Mouse (Mus musculus): ENCODE results near the gene Arf4.

Gene Arf4

DNA sequence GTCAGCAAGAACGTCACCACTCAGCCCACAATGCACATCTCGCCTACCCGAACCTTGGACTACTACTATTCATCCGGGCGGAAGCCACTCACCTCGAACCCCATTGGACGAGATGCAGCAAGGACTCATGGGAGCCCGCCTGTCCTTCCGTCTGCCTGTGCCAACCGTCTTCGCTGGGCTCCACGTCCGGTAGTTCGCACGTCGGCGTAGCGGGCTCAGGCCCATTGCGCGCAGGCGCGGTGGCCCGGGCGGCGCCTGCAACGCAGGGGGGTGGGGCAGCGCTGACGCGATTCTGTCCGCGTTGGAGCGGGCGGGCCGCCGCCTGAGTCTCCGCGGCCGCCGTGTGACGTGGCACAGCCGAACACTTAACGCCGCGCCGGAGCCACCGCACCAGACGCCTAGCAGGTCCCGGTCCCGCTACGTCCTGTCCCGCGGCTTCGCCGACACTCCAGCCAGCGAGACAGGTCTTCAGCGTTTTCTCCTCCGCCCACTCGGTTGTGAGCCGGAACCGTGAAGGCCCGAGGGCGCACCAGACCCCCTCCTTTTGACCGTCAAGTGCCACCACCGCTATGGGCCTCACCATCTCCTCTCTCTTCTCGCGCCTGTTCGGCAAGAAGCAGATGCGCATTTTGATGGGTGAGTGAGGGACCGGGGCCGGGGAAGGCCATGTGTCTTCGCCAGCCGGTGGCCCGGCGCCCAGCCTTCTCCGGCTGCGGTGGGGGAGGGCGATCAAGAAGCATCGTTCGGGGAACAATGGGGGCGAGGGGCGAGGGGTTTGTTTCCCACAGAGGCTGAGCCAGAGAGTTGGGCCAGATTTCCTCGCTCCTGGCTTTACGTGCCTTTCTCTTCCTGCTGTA is at the start of gene Arf4:
Gene Arf4, plus strand, starts transcription at position 224 of the 857 bp plus-strand sequence.
- DNase-seq (ENCODE audit: extremely low spot score): peak; percentile 93

DNA sequence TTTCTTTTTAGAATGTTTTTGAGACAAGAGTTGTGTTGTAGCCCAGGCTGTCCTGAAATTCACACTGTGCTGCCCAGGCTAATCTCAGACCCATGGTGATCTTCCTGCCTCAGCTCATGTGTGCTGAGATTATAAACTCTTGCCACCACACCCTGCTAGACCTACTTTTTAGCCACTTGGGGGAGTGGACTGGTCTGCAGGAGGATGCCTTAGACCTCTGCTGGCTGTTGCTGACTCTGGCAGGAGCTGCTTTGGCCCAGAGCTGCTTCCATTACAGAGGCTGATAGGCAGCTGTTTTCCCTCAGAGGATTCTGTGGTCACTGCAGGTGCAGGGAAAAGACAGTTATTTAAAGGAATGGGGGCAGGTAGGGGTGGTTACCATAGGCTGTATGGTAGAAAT is 46.5 kb upstream of the Arf4 start:
- DNase-seq (ENCODE audit: extremely low spot score): no peak

DNA sequence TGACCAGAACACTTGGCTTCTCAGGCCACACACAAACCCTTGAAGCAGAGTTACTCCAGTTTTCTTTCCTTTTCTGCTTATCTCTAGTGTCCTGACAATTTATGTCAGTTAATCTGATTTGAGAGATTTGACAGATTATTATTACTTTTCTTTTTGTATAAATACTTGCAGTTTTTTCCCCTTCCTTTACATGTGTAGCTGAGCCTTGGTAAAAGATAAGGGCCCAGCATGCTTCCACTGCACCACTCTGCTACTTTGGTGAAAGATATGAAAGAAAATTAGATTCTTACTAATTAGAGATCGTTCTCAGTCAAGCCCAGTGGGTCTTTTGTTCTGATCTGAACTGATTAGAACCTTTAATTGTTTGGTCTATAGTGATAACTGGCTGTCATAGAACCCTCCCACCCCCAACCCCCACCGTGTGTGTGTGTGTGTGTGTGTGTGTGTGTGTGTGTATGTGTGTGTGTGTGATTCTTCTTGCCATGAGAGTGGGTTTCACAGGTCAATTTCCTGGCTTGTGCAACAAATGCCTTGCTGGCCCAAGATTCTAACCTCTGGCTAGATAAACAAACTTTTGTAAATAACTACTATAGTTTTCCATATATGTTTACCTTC is 44.5 kb upstream of the Arf4 start:
- no peak for DNase-seq (ENCODE audit: extremely low spot score)

DNA sequence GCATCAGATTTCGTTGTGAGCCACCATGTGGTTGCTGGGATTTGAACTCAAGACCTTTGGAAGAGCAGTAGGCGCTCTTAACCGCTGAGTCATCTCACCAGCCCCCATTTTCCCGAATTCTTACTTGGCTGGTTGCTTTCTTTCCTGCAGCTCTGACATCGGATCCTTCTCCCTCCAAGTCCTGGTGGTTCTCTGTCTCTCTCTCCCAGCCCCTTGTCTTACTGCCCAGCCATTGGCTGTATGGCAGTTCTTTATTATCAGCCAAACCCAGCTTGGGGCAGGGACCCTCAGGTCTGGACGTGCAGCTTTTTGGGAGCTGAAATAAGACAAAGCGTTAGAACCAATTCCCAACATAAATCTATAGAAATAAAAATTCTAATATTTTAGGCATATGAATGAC is 42.7 kb upstream of the Arf4 start:
- DNase-seq (ENCODE audit: extremely low spot score): no peak

DNA sequence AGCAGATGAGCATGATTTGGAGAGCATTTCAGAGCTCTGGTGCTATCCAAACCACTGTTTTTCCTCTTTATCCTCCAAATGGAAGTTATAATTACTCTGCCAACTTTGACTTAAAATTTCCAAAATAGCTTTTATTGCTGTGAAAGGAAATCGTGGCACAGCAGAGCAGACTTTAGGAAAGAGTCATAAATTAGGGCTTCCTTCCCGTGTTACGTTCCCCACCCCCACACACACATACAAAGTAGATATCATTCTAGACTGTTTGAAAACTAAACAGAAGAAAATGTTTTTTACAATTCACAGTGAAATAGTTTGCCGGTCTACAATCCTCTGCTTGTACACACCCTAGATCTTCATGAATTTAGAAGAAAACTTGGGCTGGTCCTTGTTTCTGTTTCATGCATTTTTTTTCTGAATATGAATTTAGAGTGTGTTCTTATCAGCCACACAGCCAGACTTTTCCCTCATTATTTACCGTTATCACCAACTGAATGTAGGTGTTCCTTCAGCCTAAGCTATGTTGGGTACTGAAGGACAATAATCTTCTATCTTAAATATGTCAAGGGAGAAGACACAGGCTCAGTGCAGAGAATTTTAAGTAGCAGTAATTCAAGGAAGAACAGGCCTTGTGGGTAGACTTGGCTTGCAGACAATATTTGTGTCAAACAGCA is 42.0 kb upstream of the Arf4 start:
- DNase-seq (ENCODE audit: extremely low spot score): no peak

DNA sequence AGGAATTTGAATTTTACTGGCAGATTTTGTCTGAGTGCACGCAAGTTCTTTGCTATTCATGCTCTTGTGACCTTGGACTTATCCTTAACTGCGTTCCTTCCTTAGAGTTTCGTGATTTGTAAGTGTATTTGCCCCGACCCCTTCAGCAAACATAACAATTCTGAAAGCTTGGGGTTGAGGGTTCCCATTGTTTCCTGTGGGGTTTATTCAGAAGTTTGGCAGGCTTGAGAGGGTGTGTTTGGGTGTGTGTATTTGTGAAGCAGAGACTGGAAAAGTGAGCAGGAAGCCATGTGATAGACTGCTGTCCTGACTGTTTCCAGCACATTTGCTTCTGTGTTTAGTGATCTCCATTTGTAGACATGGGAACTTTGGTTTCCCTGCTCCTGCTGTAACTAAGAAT is 32.5 kb upstream of the Arf4 start:
- DNase-seq (ENCODE audit: extremely low spot score): no peak

DNA sequence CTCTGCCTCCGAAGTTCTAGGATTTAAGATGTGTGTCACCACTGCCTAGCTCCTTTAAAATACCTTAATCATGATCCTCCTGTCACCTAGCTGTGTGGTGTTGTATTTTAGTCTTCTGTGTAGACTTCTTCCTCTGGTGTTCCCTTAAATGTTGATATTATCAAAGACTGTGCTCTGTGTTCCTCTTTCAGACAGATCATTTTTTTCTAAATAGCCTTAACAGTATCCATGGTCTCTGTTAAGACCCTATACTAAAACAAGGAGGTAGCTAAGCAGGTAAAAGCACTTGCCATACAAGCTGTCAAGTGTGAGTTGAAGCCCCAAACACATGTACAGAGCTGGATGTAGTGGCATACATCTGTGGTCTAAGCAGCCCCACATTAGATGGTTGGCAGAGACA is 28.2 kb upstream of the Arf4 start:
- DNase-seq (ENCODE audit: extremely low spot score): no peak

DNA sequence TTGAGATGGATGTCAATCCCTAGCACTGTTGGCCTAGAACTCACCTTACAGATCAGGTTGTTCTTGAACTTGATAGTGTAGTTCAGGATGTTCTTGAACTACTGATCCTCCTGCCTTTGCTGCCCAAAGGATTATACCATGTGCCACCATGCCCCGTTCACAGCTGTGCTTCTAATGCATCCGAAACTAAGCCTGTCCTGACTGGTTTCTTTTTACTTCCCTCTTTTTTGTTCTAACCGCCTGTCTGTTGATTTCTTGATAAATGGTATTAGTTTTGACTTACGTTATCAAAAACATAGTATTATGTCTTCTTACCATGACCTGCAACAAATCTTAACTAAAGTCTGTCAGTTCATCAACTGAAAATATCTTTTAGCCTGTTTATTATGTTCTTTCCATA is 27.2 kb upstream of the Arf4 start:
- no peak for DNase-seq (ENCODE audit: extremely low spot score)

DNA sequence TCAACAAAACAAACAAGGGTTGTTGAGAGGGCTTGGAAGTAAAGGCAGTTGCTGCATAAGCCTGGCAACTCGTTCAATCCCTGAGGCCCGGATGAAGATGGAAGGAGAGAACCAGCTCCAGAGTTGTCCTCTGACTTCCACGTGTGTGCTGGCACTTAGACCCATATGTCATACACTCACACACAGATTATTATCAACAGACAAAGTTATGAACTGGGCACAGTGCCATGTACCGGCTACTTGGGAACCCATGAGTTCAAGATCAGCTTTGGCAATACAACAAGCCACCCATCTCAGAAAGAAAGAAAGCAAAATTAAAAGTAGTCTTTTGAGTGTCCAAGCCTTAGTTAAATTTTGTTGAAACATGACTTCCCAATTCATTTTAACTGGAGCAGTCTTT is 12.6 kb upstream of the Arf4 start:
- no peak for DNase-seq (ENCODE audit: extremely low spot score)

DNA sequence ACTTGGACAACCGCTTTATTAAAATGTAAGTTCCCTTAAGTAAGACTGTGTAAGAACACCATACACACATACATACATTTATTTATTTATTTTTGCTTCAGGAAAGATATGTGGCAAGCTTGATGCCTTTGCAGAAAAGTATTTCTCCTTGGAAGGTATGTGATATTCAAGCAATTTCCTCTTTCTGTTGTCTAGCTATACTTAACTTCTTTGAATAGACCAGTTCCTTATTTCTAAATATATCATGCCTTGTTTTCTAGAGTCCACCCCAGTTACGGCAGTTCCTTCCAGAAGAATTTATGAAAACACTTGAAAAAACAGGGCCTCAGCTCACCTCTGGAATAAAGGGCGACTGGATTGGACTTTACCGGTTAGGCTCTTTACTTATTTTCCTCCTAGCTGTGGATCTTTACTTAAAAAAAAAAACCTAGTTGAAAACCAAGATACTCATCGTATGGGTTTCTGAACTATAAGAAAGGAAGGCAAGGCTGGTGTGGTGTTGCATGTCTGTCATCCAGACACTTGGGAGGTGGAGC is 11.2 kb upstream of the Arf4 start:
- DNase-seq (ENCODE audit: extremely low spot score): no peak

DNA sequence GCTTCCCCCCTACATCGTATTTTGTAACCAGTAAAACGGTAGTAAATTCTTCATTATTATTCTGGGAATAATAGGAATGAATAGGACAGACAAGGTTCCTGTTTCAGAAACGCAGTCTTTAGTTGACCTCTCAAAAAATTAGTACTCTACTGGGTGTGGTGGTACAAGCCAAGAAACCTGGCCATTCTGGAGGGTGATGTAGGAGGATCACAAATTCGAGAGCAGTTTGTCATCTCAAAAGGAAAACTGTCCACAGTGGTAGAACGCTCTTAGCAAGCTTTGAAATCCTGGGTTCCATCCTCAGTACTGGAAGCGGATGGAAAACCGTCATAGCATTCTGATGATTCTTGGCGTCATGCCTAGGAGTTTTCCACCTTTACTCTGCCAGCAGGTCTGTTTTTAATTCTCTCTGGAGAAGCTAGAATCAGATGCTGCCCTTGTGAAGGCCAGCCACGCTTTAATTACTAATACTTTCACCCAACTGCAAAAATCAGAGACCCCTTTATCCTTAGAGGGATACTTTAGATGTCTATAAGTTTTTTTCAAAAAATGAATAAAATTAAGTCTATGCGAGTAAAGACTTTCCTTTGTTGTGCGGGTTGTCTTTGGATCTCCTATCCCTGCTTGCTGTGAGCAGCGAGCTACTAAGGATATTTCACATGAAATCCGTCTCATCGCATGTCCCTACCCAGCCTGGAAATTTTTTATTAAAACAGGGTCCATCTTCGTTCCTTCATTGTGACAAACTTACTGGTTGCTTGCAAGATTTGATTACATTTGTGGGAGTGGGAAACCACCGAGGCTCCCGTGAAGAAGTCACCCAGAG is 636 bp upstream of the Arf4 start:
- DNase-seq (ENCODE audit: extremely low spot score): no peak

DNA sequence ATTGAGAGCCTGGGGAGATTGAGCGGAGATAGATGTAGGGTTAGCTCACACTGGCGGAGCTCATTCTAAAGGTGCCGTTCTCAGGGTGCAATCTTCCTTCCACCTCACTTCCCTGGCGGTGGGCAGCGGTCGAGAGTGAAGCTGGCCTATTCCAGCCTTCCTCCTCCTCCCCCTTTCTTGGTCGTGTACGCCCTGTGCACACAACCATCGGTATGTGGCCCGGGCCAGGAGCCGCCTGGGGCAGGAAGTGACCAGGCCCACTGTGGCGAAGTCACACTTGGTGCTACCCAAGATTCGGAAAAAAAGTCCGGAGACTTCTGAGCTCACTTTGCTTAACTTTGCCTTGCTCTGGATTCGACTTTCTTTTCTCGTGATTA is 822 bp downstream of the Arf4 start:
- DNase-seq (ENCODE audit: extremely low spot score): peak; percentile 65

DNA sequence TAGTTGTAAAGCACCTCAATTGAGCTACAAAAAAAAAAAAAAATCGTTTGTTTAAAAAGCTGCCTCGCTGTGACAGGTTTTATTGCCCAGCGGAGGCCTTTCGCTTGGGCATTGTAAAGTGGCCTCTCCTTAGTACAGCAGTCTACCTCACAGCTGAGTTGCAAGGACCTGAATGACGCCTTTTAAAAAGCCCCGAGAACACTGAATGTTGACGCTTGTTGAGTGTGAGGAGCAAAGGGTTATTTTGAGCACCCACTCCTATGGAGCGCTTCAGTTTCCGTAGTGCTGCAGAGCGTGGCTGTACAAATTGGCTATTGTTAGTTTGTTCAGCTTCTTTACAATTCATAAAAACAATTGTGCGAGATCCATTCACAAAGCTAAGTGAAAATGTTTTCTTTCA is 1.4 kb downstream of the Arf4 start:
- DNase-seq (ENCODE audit: extremely low spot score): no peak

DNA sequence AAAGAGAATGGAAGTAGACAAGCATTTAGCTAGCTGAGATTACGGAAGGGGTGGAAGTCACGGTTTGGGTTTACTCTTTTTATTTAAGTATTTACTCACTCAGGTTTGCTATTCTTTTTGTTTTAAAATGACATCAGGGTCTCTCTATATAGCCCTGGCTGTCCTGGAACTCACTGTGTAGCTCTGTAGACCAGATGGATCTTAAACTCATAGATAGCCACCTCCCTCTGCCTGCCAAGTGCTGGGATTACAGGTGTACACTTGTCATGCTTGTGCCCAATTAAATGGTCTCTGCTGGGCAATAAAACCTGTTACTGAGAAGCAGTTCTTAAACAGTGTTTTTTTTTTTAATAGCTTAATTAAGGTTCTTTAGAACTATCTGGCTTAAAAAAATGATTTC is 2.1 kb downstream of the Arf4 start:
- no peak for DNase-seq (ENCODE audit: extremely low spot score)

DNA sequence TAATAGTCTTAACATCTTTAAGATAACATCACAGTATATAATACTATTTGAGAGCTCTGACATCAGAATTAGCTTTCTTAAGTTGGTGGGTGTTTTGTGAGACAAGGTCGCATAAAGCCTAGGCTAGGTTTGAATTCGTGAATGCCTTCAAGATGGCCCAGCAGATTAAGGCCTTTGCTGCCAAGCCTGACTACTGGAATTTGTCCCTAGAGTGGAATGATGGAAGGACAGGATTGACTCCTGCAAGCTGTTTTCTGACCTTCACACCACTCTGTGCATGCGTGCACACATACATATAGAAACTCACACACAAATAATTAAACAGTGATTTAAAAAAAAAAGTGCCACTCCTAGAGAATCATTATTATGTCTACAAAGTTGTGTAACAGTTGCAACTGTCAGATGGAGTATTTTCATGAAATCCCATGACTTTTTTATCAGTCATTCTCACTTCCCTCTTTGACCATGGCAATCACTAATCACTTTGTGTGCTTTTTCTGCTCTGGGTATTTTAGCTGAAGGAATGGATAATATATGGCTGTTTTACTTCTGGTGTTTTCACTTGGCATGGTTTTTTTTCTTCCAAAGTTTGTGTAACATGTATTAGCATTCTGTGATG is 5.2 kb downstream of the Arf4 start:
- DNase-seq (ENCODE audit: extremely low spot score): no peak

DNA sequence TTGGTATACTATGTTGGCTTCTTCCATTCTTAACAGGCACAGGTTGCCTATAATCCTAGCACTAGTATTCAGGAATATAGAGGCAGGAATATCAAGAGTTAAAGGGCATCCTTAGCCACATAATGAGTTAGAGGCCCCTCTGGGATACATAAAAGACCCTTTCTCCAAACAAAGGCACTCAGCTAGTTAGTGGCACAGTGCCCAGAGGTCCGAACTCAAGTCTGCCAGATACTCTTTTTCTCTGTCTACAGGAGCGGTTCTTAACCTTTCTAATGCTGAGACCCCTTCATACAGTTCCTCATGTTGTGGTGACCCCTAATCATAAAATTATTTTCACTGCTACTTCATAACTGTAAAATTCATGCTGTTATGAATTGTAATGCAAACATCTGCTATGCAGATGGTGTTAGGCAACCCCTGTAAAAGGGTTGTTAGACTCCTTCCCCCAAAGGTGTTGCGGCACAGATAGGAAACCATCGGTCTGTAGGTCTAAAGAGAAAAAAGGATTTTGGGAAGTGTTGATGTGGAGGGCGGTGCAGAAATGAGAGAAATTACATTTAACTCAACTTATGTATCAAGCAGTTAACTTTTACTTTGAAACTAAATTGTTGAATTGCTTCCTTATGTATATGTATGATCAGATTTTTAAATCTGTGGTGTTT is 8.2 kb downstream of the Arf4 start:
- no peak for DNase-seq (ENCODE audit: extremely low spot score)

DNA sequence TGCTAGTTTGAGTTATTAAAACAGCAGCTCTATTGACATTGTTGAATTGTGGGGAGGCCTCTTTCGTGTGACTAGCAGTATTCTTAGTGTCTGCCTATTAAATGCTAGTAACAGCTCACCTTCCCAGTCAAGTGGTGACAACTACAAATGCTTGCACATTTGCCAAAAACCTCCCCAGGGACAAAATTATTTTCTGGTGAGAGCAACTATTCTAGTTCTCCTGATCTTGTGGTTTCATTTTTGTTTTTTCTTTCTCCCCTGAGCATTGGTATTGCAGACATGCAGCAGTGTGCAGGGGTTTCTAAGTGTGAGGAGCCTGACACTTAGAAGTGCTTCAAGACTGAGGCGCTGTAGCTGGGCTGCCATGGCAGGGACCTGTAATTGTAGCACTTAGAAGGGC is 9.9 kb downstream of the Arf4 start:
- no peak for DNase-seq (ENCODE audit: extremely low spot score)

DNA sequence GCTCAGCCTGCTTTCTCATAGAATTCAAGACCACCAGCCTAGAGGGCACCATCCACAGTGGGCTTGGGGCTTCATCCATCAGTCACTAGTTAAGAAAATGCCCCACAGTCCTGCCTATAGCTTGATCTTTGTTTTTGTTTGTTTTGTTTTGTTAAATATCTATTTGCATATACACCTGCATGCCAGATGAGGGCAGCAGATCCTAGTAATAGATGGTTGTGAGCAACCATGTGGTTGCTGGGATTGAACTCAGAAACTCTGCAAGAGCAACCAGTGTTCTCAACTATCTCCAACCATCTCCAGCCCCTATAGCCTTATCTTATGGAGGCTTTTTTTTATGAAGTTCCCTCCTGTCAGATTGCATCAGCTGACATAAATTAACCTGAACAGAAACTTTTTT is 14.0 kb downstream of the Arf4 start:
- no peak for DNase-seq (ENCODE audit: extremely low spot score)

DNA sequence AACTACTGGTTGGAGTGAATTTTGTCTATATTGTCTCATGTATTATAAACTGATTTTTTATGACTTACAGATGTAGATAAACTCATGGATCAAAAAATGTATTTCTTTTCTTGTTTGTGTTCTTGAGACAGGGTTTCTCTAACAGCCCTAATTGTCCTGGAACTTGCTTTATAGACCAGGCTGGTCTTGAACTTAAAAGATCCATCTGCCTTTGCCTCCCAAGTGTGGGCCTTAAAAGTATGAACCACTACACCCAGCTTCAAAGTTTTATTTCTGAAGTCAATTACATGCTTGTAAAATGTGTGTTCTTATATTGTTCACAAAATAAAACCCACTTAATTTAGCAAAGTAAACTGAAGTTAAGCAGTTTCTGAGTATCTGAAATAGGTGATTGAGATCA is 20.3 kb downstream of the Arf4 start:
- no peak for DNase-seq (ENCODE audit: extremely low spot score)

DNA sequence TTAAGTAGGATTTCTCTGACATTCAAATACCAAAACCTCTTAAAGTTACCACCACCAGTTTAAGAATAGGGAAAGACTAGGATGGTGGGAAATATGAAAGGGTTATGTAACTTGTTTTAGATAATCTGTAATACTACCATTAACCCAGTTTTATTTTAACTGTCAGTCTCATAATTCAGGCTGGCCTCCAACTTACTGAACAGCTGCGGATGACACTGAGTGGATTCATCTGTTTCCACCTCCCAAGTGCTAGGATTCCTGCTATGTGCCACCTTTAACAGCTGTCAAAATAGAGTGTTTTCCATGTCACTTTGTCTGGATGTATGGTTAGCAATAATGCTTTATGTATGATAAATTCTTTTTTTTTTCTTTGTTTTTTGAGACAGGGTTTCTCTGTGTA is 22.4 kb downstream of the Arf4 start:
- no peak for DNase-seq (ENCODE audit: extremely low spot score)

DNA sequence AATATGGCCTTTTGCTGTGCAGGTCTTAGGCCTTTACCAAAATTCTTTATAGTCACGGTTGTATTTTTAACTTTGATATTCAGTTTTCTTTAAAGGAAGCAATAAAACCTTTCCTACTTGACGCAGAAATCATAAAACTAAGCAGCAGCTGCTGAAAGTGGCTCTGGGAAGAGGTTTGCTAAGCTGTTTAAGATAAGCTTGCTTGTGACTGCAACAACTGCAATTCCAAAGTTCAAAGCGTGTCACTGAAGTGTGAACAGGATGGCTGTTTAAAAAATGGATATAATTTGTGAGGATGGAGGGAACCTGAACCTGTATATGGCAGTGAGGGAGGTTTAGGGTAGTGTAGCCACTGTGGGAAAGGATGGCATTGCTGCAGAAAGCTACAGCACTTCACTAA is 24.1 kb downstream of the Arf4 start:
- DNase-seq (ENCODE audit: extremely low spot score): no peak
